31 mouse cellular contexts compared by ENCODE assay signal in genomic region chr5:104829611-104830010, GRCm38 (mm10).
"Had no signal": no experiment of that assay in that cellular context is flagged by ENCODE, and none has a peak within 500 bp of the region (broad histone marks: within the 10 kb centered on the region; RNA-seq: fewer than 3 reads in every experiment).

No protein-coding gene starts in this region.

- H3K4me3 ChIP-seq: limb, embryonic 10.5 days; limb, embryonic 12.5 days; limb, embryonic 13.5 days; limb, embryonic 15.5 days; liver, embryonic 12.5 days; liver, embryonic 13.5 days; liver, embryonic 15.5 days; lung, embryonic 15.5 days; megakaryocyte, embryonic 14.5 days; midbrain, embryonic 12.5 days; midbrain, embryonic 13.5 days; midbrain, embryonic 15.5 days; myocyte; neural tube, embryonic 12.5 days; neural tube, embryonic 13.5 days had no signal

- H3K4me1 ChIP-seq: limb, embryonic 10.5 days; limb, embryonic 12.5 days; limb, embryonic 13.5 days; limb, embryonic 15.5 days; liver, embryonic 12.5 days; liver, embryonic 13.5 days; liver, embryonic 15.5 days; lung, embryonic 15.5 days; megakaryocyte, embryonic 14.5 days; midbrain, embryonic 12.5 days; midbrain, embryonic 13.5 days; midbrain, embryonic 15.5 days; neural tube, embryonic 12.5 days; neural tube, embryonic 13.5 days had no signal

- H3K36me3 ChIP-seq: limb, embryonic 12.5 days; limb, embryonic 13.5 days; limb, embryonic 15.5 days; liver, embryonic 15.5 days; lung, embryonic 15.5 days; midbrain, embryonic 12.5 days; midbrain, embryonic 13.5 days; midbrain, embryonic 15.5 days; neural tube, embryonic 12.5 days; neural tube, embryonic 13.5 days had no signal

- H3K27me3 ChIP-seq: limb, embryonic 12.5 days; limb, embryonic 13.5 days; limb, embryonic 15.5 days; liver, embryonic 12.5 days; liver, embryonic 13.5 days; liver, embryonic 15.5 days; lung, embryonic 15.5 days; megakaryocyte, embryonic 14.5 days; midbrain, embryonic 12.5 days; midbrain, embryonic 13.5 days; midbrain, embryonic 15.5 days; neural tube, embryonic 12.5 days; neural tube, embryonic 13.5 days had no signal

- DNase-seq: left cerebral cortex, postnatal 4 days; liver; liver, embryonic 13.5 days; liver, postnatal 0 days; lung, adult 18-20 months; lung, adult 2 months; lung, embryonic 14.5 days; lung, postnatal 10 days; lung, postnatal 14 days; lung, postnatal 36 days; lung, postnatal 4 days; midbrain, embryonic 14.5 days had no signal

- ATAC-seq: liver, embryonic 12.5 days; liver, postnatal 0 days; lung, postnatal 0 days; midbrain, embryonic 13.5 days; midbrain, embryonic 15.5 days; midbrain, embryonic 16.5 days had no signal

- H3K9ac ChIP-seq: limb, embryonic 12.5 days; limb, embryonic 13.5 days; limb, embryonic 15.5 days; liver, embryonic 12.5 days; liver, embryonic 13.5 days; liver, embryonic 14.5 days; liver, embryonic 15.5 days; liver, postnatal 0 days; lung, embryonic 14.5 days; lung, embryonic 15.5 days; midbrain, embryonic 12.5 days; midbrain, embryonic 13.5 days; midbrain, embryonic 15.5 days; neural tube, embryonic 12.5 days; neural tube, embryonic 13.5 days had no signal

- H3K9me3 ChIP-seq: liver, embryonic 15.5 days had no signal

- H3K4me2 ChIP-seq: limb, embryonic 12.5 days; limb, embryonic 13.5 days; limb, embryonic 15.5 days; liver, embryonic 11.5 days; liver, embryonic 12.5 days; liver, embryonic 13.5 days; liver, embryonic 15.5 days; lung, embryonic 14.5 days; lung, embryonic 15.5 days; midbrain, embryonic 12.5 days; midbrain, embryonic 13.5 days; midbrain, embryonic 15.5 days; neural tube, embryonic 12.5 days; neural tube, embryonic 13.5 days had no signal

- H3K27ac ChIP-seq: limb, embryonic 10.5 days; limb, embryonic 12.5 days; limb, embryonic 13.5 days; limb, embryonic 15.5 days; liver, embryonic 12.5 days; liver, embryonic 13.5 days; liver, embryonic 14.5 days; liver, embryonic 15.5 days; lung, embryonic 15.5 days; macrophage; midbrain, embryonic 12.5 days; midbrain, embryonic 13.5 days; midbrain, embryonic 15.5 days; neural tube, embryonic 12.5 days; neural tube, embryonic 13.5 days had no signal
